Mouse (Mus musculus) megakaryocyte-erythroid progenitor cell, adult 5-6 weeks (primary cell): ENCODE results near the gene Btbd35f13. TPM values are rescaled to one million over a fixed set of nuclear protein-coding genes. Genes with fewer than 3 reads are reported as not detected.
"Not testable (repeated sequence)": the region's sequence is repeated elsewhere in the genome, so short reads cannot be mapped to it uniquely, and the experiment has no call there.

Experiments used
- ATAC-seq: replicated peaks from 2 replicates; pipeline ENCODE4 v1.8.0; 2016; ENCODE audit warnings: mild to moderate bottlenecking, inconsistent platforms; ENCODE audit not compliant: severe bottlenecking, poor library complexity, low FRiP score, low TSS enrichment
- total RNA-seq, 2 experiments: library from RNA; stranded (forward) in 1 of 2; stranded (reverse) in 1 of 2; fragments of 200-1000, 215-1000 nt in 1 of 2; fragments of >200 nt in 1 of 2; fragmentation: Nextera tagmentation in 1 of 2; gene quantifications; 2 replicates each; pipeline ENCODE4 v1.2.3; 2014 to 2017

Gene Btbd35f13
- not detected in 2 replicates for total RNA-seq (2014; fragmentation: Nextera tagmentation)
- not detected in 2 replicates for total RNA-seq (2017)

GRCm38 (mm10) chrX:33656872-33657271, at the start of gene Btbd35f13:
TSS of gene Btbd35f13 (plus strand) at chrX:33657172.
- not testable (repeated sequence) for ATAC-seq

GRCm38 (mm10) chrX:33702249-33702648, 45.3 kb downstream of the Btbd35f13 start, which contains the start of gene Btbd35f14:
TSS of gene Btbd35f14 (minus strand) at chrX:33702349.
- ATAC-seq: not testable (repeated sequence)

Other genes with a start within 250 kb of the Btbd35f13 start
- not detected in 2 replicates for gene Btbd35f15, start 79.9 kb upstream of the Btbd35f13 start, total RNA-seq (2014; fragmentation: Nextera tagmentation)
- not detected in 2 replicates for gene Btbd35f15, start 79.9 kb upstream of the Btbd35f13 start, total RNA-seq (2017)
- gene Btbd35f14, start 45.2 kb downstream of the Btbd35f13 start, total RNA-seq (2014; fragmentation: Nextera tagmentation): not detected in 2 replicates
- gene Btbd35f14, start 45.2 kb downstream of the Btbd35f13 start, total RNA-seq (2017): not detected in 2 replicates